Mouse (Mus musculus): ENCODE results near the gene Gnl1. TPM values are rescaled to one million over a fixed set of nuclear protein-coding genes. Genes with fewer than 3 reads are reported as not detected.

Gnl1 gene
- polyA plus RNA-seq, 1 experiment from 2014 or later = 8.8 TPM

DNA sequence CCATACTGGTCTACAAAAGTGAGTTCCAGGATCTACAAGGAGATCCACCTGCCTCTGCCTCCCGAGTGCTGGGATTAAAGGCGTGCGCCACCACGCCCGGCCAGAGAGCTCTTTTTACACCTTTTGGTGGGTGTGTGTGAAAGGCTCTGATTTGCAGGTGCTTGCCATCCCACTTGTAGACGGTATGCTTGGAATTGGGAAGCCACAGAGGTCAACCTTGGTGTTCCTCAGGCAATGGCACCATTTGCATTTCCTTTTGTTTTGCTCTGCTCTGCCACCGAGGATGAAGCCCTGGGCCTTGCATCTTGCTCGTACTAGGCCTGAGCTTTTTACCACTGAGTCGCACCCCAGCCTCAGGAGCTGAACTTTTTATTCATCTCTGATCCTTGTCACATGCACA is 2.1 kb downstream of the Gnl1 start:
- no peak overlapping the region for H3K4me2 ChIP-seq (ENCODE audit: low read depth, low read length)
- H3K27me3 ChIP-seq (ENCODE audit: control insufficient read depth, insufficient read depth, low read depth, low read length) = no peaks in the 10 kb centered on the region
- peaks cover 5% of the 10 kb centered on the region; the same call in 1 of the 2 replicates for H3K36me3 ChIP-seq (ENCODE audit: control insufficient read depth, insufficient read depth)
- 79% methylated on average over 9 of the region's 9 CpGs for WGBS (ENCODE audit: insufficient replicate concordance)
- H3K4me3 ChIP-seq (ENCODE audit: low read depth, low read length) = no peak overlapping the region
- H3K9me3 ChIP-seq (replicated peaks; ENCODE audit: control insufficient read depth, low read length) = no peaks in the 10 kb centered on the region
- H3K9ac ChIP-seq (ENCODE audit: low read depth, low read length) = no peak overlapping the region
- ATAC-seq (ENCODE audit: low read depth) = no peak
- H3K4me1 ChIP-seq (ENCODE audit: control insufficient read depth, low read depth, low read length) = peaks cover 17% of the 10 kb centered on the region
- H3K27ac ChIP-seq (ENCODE audit: low read length) = no peak overlapping the region

DNA sequence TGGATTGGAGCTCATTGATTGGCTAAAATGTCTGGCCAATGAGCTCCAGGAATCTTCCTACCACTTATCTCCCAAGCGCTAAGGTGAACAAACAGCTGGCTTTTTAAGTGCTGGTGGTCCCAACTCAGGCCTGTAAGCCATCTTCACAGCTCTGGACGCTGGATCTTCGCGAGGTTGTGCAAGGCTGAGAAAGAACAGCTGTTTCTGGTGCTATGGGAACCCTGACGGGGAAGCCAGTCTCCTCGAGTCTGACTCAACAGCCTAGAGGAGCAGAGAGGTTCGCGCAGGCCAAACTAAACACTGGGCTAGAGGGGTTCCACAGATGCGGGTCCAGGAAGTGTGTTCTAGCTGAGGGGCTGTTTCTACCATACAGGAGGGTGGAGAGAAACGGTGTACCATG is 12.1 kb downstream of the Gnl1 start:
- Histone ChIP-seq H3K4me3 (ENCODE audit: low read depth, low read length) (no peak overlapping the region), H3K9ac (ENCODE audit: low read depth, low read length) (no peak overlapping the region), H3K36me3 (ENCODE audit: control insufficient read depth, insufficient read depth) (no peaks in the 10 kb centered on the region), H3K4me2 (ENCODE audit: low read depth, low read length) (no peak overlapping the region), H3K27ac (ENCODE audit: low read length) (no peak overlapping the region), H3K27me3 (ENCODE audit: control insufficient read depth, insufficient read depth, low read depth, low read length) (no peaks in the 10 kb centered on the region), H3K4me1 (ENCODE audit: control insufficient read depth, low read depth, low read length) (peaks cover 19% of the 10 kb centered on the region), H3K9me3 (replicated peaks; ENCODE audit: control insufficient read depth, low read length) (no peaks in the 10 kb centered on the region)
- no peak for ATAC-seq (ENCODE audit: low read depth)
- 43% methylated on average over 10 of the region's 10 CpGs for WGBS (ENCODE audit: insufficient replicate concordance)

GRCm38 (mm10) chr17:35993675-35994074 is 14.0 kb downstream of the Gnl1 start:
- Histone ChIP-seq H3K4me2 (ENCODE audit: low read depth, low read length) (peak overlapping the region; percentile 82), H3K9ac (ENCODE audit: low read depth, low read length) (peak overlapping the region; percentile 55), H3K36me3 (ENCODE audit: control insufficient read depth, insufficient read depth) (no peaks in the 10 kb centered on the region), H3K4me3 (ENCODE audit: low read depth, low read length) (peak overlapping the region; percentile 80), H3K4me1 (ENCODE audit: control insufficient read depth, low read depth, low read length) (peaks cover 35% of the 10 kb centered on the region), H3K9me3 (replicated peaks; ENCODE audit: control insufficient read depth, low read length) (no peaks in the 10 kb centered on the region), H3K27me3 (ENCODE audit: control insufficient read depth, insufficient read depth, low read depth, low read length) (no peaks in the 10 kb centered on the region), H3K27ac (ENCODE audit: low read length) (peak overlapping the region; percentile 86)
- 2% methylated on average over 17 of the region's 17 CpGs for WGBS (ENCODE audit: insufficient replicate concordance)
- peak; percentile 42 for ATAC-seq (ENCODE audit: low read depth)

GRCm38 (mm10) chr17:35994175-35994878 is 14.7 kb downstream of the Gnl1 start:
- peak; percentile 61 for ATAC-seq (ENCODE audit: low read depth)
- Histone ChIP-seq H3K36me3 (ENCODE audit: control insufficient read depth, insufficient read depth) (no peaks in the 10 kb centered on the region), H3K4me2 (ENCODE audit: low read depth, low read length) (peak overlapping the region; percentile 82), H3K4me3 (ENCODE audit: low read depth, low read length) (peak overlapping the region; percentile 80), H3K4me1 (ENCODE audit: control insufficient read depth, low read depth, low read length) (peaks cover 39% of the 10 kb centered on the region), H3K27ac (ENCODE audit: low read length) (peak overlapping the region; percentile 86), H3K9ac (ENCODE audit: low read depth, low read length) (peak overlapping the region; percentile 75), H3K9me3 (replicated peaks; ENCODE audit: control insufficient read depth, low read length) (no peaks in the 10 kb centered on the region), H3K27me3 (ENCODE audit: control insufficient read depth, insufficient read depth, low read depth, low read length) (no peaks in the 10 kb centered on the region)
- WGBS (ENCODE audit: insufficient replicate concordance) = 2% methylated on average over 31 of the region's 31 CpGs

- WGBS (ENCODE audit: insufficient replicate concordance) = 2% methylated on average over 14 of the region's 14 CpGs
- ATAC-seq (ENCODE audit: low read depth) = no peak
- H3K4me1 ChIP-seq (ENCODE audit: control insufficient read depth, low read depth, low read length) = peaks cover 42% of the 10 kb centered on the region
- H3K27me3 ChIP-seq (ENCODE audit: control insufficient read depth, insufficient read depth, low read depth, low read length) = no peaks in the 10 kb centered on the region
- H3K9me3 ChIP-seq (replicated peaks; ENCODE audit: control insufficient read depth, low read length) = no peaks in the 10 kb centered on the region
- peak overlapping the region; percentile 82 for H3K4me2 ChIP-seq (ENCODE audit: low read depth, low read length)
- peak overlapping the region; percentile 75 for H3K9ac ChIP-seq (ENCODE audit: low read depth, low read length)
- H3K36me3 ChIP-seq (ENCODE audit: control insufficient read depth, insufficient read depth) = no peaks in the 10 kb centered on the region
- peak overlapping the region; percentile 86 for H3K27ac ChIP-seq (ENCODE audit: low read length)
- peak overlapping the region; percentile 80 for H3K4me3 ChIP-seq (ENCODE audit: low read depth, low read length)
Measured at GRCm38 (mm10) chr17:35994879-35995240, 15.2 kb downstream of the Gnl1 start.

DNA sequence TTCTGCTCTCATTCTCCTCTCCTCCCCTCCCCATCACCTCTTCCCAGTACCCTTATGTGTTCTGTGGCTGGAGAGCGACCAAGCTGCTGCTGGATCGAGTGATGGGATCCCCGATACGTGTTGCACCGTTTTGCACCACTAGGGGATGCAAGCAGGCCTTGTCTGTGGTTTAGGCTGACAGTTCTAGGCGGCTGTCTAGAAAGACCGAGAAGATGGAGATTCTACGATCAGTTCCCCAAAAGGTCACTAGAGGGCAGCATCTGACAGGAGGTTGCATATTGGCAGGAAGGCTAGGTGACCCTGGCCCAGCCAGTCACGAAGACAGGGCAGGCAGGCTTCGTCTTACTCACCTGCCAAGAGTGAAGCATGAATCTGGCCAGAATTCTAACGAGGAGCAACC is 17.3 kb downstream of the Gnl1 start:
- H3K4me2 ChIP-seq (ENCODE audit: low read depth, low read length) = peak overlapping the region; percentile 64
- H3K27me3 ChIP-seq (ENCODE audit: control insufficient read depth, insufficient read depth, low read depth, low read length) = no peaks in the 10 kb centered on the region
- peak overlapping the region; percentile 88 for H3K27ac ChIP-seq (ENCODE audit: low read length)
- H3K9ac ChIP-seq (ENCODE audit: low read depth, low read length) = 0 out of 2 replicates have a peak overlapping the region, but pooled peaks have one; percentile 6
- peak; percentile 41 for ATAC-seq (ENCODE audit: low read depth)
- WGBS (ENCODE audit: insufficient replicate concordance) = 2% methylated on average over 11 of the region's 11 CpGs
- no peaks in the 10 kb centered on the region for H3K36me3 ChIP-seq (ENCODE audit: control insufficient read depth, insufficient read depth)
- 0 out of 2 replicates have a peak, but pooled peaks cover under 1% of the 10 kb centered on the region for H3K9me3 ChIP-seq (replicated peaks; ENCODE audit: control insufficient read depth, low read length)
- peaks cover 62% of the 10 kb centered on the region for H3K4me1 ChIP-seq (ENCODE audit: control insufficient read depth, low read depth, low read length)
- peak overlapping the region; percentile 62; the same call in 1 of the 2 replicates for H3K4me3 ChIP-seq (ENCODE audit: low read depth, low read length)

DNA sequence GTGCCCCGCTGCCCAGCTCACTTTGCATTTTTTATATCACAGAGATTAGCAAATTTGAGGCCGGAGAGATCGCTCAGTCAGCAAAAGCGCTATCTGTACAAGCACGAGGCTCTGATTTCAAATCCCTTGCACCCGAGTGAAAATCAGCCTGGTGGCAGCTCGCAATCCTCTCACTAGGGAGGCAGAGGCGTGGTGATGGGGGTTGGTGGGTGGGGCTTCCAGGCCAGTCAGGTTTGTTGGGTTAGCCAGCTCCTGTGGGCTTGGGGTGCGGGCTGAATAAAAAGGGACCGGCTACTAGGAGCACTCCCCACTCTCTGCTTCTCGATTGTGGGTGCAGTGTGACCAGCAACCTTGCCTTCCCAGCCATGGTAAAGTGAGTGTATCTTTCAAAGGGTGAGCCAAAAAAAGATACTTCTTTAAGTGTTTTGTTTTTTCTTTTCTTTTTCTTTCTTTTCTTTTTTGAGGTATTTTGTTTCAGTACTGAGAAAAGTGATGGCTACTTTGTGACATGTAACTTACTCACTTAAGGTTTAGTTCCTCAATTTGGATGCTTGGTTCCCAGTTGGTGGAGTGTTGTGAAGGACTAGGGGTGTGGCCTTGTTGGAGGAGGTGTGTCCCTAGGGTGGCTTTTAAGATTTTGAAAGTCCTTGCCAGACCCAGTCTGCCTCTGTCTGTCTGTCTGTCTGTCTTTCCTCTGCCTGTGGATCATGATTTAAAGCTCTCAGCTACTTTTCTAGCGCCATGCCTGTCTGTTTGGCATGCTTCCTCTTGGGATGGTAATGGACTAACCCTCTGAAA is 18.3 kb downstream of the Gnl1 start:
- Histone ChIP-seq H3K4me1 (ENCODE audit: control insufficient read depth, low read depth, low read length) (peaks cover 71% of the 10 kb centered on the region), H3K4me3 (ENCODE audit: low read depth, low read length) (peak overlapping the region; percentile 62), H3K9ac (ENCODE audit: low read depth, low read length) (peak overlapping the region; percentile 63), H3K27ac (ENCODE audit: low read length) (peak overlapping the region; percentile 88), H3K9me3 (replicated peaks; ENCODE audit: control insufficient read depth, low read length) (peaks cover 9% of the 10 kb centered on the region), H3K36me3 (ENCODE audit: control insufficient read depth, insufficient read depth) (peaks cover 5% of the 10 kb centered on the region), H3K4me2 (ENCODE audit: low read depth, low read length) (peak overlapping the region; percentile 64), H3K27me3 (ENCODE audit: control insufficient read depth, insufficient read depth, low read depth, low read length) (no peaks in the 10 kb centered on the region)
- peak; percentile 55 for ATAC-seq (ENCODE audit: low read depth)
- 23% methylated on average over 12 of the region's 12 CpGs for WGBS (ENCODE audit: insufficient replicate concordance)

GRCm38 (mm10) chr17:35998545-35999305 is 19.1 kb downstream of the Gnl1 start:
- peak overlapping the region; percentile 64 for H3K4me2 ChIP-seq (ENCODE audit: low read depth, low read length)
- peak overlapping the region; percentile 62 for H3K4me3 ChIP-seq (ENCODE audit: low read depth, low read length)
- 42% methylated on average over 6 of the region's 6 CpGs for WGBS (ENCODE audit: insufficient replicate concordance)
- peak overlapping the region; percentile 88 for H3K27ac ChIP-seq (ENCODE audit: low read length)
- ATAC-seq (ENCODE audit: low read depth) = no peak
- H3K36me3 ChIP-seq (ENCODE audit: control insufficient read depth, insufficient read depth) = peaks cover 7% of the 10 kb centered on the region
- H3K4me1 ChIP-seq (ENCODE audit: control insufficient read depth, low read depth, low read length) = peaks cover 75% of the 10 kb centered on the region
- H3K9me3 ChIP-seq (replicated peaks; ENCODE audit: control insufficient read depth, low read length) = peaks cover 10% of the 10 kb centered on the region
- H3K27me3 ChIP-seq (ENCODE audit: control insufficient read depth, insufficient read depth, low read depth, low read length) = no peaks in the 10 kb centered on the region
- peak overlapping the region; percentile 63 for H3K9ac ChIP-seq (ENCODE audit: low read depth, low read length)
